Mouse (Mus musculus) retina, postnatal 1 day (tissue): Measurements from ENCODE around the gene Gm20671.
"Not testable (repeated sequence)": the region's sequence is repeated elsewhere in the genome, so short reads cannot be mapped to it uniquely, and the experiment has no call there.

ENCODE experiments used
- DNase-seq: peaks from one replicate; pipeline ENCODE4 v3.0.0-alpha.2; 2012

The Gm20671 gene

DNA sequence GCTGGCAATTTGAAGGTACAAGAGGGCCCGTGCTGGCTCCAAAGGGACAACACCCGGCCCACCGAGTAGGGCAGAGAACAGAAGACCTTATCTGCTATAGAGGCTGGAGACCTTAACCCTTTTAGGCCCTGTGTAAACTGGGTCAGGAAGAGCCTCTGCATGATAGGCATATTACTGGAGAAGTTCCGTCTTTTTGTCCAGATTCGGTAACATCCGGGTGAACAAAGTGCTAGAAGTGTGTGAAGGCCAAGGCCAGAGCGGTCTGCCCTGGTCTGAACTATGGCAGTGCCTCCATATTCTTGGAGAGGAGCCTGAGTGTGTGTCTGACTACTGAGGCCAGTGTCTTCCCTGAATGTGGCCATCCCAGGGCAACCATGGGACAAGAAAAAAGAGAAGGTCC lies at the start of gene Gm20671:
Gene Gm20671 (minus strand): TSS at position 101 of the 400 bp plus-strand sequence.
- DNase-seq, result no peak

GRCm38 (mm10) chr5:32872346-32872745 lies 45.4 kb upstream of the Gm20671 start:
- no peak for DNase-seq

DNA sequence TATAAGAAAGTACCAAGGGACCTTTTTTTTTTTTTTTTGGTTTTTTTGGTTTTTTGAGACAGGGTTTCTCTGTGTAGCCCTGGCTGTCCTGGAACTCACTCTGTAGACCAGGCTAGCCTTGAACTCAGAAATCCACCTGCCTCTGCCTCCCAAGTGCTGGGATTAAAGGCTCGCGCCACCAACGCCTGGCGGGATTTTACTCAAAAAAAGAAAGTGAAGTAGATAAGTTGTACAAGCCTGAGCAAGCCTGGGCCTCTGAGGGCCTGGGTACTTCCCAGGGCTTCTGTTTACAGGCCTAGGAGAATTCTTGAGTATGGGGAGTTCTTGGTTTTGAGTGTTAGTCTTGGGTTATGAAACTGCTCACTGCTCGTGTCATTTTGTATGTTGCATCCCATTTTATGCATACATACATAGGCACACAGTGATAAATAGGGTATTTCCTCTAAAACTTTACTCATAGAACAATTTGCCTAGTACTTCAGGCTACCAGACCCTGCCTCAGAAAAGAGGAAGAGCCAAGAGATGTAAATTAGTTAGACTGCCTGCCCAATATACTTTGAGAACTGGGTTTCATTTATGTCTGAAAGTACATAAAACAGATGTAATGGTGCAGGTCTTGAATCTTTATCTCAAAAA lies 42.6 kb upstream of the Gm20671 start:
- DNase-seq, result no peak

DNA sequence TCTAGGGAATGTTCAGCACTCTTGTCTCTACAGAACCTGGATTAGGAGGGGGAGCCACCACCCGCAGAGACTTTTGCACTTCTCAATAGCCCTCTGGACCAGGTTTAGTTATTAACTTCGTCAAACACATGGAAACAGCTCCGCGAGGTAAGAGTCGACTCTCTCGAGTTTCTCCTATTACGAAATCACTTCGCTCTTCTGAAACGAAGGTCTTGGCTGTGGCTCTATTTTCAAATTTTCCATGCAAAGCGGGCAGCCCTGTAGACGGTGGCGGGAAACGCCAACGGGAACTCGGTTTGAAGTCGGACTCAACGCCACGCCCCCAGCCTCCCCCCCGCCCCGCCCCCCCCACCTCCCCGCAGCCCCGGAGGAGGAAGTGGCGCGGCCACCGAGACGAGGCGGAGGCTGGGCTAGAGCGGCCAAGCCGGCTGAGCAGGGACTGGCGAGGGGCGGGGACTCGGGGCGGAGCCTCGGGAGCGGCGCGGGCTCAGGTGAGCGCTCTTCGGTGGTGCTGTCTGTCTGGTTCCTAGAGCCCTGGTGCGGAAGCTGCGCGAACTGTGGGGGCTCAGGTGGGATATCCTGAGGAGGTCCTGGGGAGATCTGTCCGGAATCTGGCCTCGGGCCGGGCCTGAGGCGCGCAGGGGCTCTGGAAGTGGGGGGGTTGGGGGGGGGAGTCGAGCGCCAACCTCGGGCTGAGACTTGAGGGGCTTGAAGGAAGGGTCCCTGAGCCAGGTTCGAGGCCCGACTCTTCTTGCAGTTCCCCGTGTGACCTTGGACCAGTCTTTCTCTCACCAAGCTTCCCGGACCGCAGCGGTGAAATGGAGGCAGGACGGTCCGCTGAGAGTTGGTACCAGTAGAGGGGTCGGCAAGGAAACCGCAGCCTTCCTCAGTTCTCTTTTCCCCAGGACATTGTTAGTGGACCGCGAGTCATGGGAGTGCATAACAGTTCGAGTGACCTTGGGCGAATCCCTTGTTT lies 36.6 kb upstream of the Gm20671 start, which contains the start of gene Depdc5:
Gene Depdc5 (plus strand): TSS at position 449 of the 976 bp plus-strand sequence.
- peak; percentile 95 for DNase-seq

- peak; percentile 9 for DNase-seq
Observed at GRCm38 (mm10) chr5:32862469-32863132, 35.7 kb upstream of the Gm20671 start.

DNA sequence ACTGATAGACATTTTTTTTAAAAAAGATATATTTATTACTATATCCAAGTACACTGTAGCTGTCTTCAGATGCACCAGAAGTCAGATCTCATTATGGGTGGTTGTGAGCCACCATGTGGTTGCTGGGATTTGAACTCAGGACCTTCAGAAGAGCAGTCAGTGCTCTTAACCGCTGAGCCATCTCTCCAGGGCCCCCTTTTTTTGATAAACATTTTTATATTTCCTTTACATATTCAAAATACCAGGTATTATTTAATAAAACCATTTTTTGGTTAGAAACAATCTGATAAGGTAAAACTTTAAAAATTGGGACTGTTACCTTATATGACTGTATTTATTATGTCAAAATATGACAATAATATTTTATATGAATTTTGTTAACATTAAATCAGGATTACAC lies 34.2 kb upstream of the Gm20671 start:
- DNase-seq, result no peak

DNA sequence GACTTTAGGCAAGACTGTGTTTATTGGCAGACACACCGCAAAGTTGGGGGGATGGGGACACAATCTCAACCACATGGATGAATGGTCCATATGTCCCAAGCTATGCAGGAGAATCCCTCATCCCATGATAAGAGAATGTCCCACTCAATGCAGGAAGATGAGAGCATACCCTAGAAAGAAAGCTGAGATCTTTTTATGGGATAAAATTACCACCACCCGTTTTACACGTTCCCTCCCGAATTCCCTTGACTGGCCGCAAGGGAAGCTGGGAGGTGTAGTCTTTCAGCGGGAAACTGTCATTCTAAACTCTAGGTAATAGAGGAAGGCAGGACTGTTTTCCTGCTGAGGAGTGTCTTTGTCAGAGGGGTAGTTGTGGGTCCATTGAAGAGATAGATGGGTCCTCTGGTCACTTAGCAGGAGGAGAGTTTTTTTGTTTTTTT lies 30.9 kb upstream of the Gm20671 start:
- peak; percentile 65 for DNase-seq

DNA sequence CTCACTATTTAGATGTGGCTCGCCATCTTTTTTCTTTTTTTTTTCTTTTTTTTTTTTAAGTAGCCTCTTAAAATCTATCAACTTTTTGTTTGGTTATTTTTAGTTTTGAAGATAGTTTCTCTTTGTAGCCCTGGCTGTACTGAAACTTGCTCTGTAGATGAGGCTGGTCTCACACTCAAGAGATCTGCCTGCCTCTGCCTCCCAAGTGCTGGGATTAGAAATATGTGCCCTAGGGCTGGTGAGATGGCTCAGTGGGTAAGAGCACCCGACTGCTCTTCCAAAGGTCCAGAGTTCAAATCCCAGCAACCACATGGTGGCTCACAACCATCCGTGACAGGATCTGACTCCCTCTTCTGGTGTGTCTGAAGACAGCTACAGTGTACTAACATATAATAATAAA lies 28.4 kb upstream of the Gm20671 start:
- DNase-seq, result not testable (repeated sequence)

- no peak for DNase-seq
Observed at GRCm38 (mm10) chr5:32854818-32855217, 27.9 kb upstream of the Gm20671 start.

GRCm38 (mm10) chr5:32853731-32854507 lies 27.0 kb upstream of the Gm20671 start, which contains the start of gene Prr14l:
Gene Prr14l (minus strand): TSS chr5:32854256.
- DNase-seq, result peak; percentile 97

DNA sequence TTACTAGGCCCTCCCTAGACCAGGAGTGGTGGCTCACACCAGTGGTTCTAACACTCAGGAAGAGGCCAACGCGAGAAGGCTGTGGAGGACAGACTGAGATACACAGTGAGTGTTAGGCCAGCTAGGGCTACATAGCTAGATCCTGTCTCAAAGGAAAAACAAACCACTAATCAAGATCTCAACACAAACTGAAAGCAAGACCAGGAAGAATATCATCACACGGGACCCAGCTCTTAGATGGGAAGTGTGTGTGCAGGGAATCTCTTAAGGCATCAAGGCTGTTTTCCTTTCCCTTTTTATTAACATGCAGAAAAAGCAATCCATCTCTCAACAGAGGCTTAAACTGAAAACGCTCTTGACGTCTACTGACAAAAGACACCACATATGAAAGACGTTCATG lies 25.1 kb upstream of the Gm20671 start:
- no peak for DNase-seq

DNA sequence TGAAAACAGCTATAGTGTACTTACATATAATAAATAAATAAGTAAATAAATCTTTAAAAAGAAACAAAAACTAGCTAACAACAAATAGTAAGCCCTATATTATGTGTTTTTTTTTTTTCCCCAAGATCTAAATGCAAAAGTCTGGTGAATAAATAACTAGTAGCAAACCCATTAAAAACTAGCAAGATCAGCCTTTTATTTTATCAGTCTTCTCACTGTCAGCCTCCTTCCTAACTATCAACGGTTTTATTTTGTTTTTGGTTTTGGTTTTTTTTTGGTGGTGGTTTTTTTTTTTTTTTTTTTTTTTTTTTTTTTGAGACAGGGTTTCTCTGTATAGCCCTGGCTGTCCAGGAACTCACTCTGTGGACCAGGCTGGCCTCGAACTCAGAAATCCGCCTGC lies 22.7 kb upstream of the Gm20671 start:
- not testable (repeated sequence) for DNase-seq

- DNase-seq, result no peak
Observed at GRCm38 (mm10) chr5:32849178-32849577, 22.3 kb upstream of the Gm20671 start.

GRCm38 (mm10) chr5:32840029-32840428 lies 13.1 kb upstream of the Gm20671 start:
- DNase-seq, result no peak

DNA sequence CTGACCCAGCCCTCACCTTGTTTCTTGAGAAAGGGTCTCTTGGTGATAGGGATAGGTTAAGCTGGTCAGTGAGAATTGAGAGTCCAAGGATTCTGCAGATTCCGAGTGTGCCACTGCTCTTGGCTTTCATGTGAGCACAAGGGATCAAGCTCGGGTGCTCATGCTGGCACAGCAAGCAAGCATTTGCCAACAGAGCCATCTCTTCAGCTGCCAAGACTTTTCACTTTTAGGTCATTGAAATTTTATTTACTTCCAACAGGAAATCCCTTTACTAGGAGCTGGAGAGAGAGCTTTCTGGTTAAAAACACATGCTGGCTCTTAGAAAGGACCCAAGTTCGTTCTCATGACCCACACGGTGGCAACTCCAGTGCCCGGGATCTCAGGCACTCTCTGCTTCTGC lies 10.1 kb upstream of the Gm20671 start:
- DNase-seq, result no peak

- DNase-seq, result no peak
Observed at GRCm38 (mm10) chr5:32834497-32834896, 7.6 kb upstream of the Gm20671 start.

DNA sequence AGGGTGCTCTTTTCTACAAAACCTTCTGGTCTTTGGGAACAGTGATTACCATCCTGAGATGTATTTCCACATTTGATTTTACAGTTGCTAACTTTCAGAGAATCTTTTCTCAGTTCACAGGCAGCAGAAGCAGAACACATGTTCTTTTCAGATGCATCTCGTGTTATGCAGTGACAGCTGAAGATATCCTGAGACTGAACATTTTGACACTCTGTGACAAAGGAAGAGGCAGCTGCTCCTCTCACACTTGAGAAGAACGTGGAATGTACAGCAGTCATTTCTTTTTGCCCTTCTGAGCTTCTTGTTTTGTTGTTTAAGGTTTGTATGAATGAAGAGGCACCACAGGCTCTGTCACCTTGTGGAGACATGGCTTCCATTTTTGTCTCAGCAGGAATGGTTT lies 3.1 kb upstream of the Gm20671 start:
- no peak for DNase-seq

DNA sequence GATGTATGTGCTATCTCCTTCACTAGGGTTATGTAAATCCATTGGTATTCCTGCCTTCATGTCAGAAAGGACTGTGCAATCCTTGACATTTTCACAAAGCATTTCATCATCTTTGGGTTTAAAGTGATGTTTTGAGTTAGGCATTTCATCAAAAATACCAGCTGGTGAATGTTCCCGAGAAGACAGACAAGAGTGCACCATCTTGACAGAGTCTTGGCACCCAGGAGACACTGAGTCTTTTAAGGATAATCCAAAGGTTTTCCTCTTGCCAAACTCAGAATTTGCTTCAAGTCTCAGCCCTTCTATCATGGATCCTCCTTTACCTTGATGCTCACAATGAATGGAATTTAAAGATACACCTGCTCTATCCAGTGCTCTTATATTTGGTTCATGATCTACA lies 1.9 kb upstream of the Gm20671 start:
- not testable (repeated sequence) for DNase-seq

DNA sequence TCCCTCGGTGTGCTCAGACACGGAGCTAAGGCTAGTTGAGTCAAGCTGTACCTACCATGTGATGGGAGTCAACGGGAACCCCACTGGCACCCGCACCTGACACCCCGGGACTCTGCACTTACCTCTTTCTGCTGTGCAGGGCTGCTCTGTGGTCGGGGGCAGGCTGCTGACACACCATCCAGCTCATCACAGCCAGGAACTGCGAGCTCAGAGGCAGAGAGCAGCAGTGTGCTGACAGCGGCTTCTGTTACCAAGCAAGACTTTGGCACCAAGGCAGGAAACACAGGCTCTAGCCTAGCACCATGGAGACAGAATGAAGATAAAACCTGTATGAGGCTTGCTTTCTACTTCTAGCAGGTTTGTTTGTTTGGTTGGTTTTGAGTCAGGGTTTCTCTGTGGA lies 6.4 kb downstream of the Gm20671 start:
- no peak for DNase-seq

GRCm38 (mm10) chr5:32815396-32815795 lies 11.5 kb downstream of the Gm20671 start:
- no peak for DNase-seq

- not testable (repeated sequence) for DNase-seq
Observed at GRCm38 (mm10) chr5:32786454-32786853, 40.5 kb downstream of the Gm20671 start.

DNA sequence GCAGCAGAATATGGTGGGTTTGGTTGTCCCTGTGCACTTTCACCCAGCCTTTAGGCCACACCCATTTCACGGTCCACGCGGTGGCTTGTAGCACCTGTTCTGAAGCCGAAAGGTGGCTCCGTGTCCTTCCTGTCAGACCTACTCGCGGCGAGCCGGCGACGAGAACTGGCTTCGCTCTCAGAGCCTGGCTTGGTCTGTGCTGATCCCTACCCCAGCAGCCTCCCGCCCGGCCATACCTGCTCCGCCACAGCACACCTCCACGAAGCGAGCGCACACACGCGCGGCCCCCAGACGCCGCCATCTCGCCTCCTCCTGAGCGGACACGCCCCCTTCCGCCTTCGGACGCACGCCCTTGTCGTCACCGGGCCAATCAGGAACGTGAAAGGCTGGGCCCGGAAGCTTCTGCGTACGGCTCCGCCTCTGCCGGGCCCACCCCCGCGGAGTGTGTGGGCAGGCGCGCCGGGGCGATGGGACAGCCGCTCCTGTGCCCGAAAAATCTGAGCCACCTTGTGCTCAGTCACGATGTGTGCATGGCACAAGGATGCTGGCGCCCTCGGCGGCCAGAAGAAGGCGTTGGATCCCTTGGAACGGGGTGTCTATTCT lies 41.5 kb downstream of the Gm20671 start, which contains the start of gene Pisd:
Gene Pisd (minus strand): TSS at position 334 of the 603 bp plus-strand sequence.
- peak; percentile 97 for DNase-seq
